Comparison of ENCODE assay signal across 9 mouse cellular contexts in the genomic region with DNA sequence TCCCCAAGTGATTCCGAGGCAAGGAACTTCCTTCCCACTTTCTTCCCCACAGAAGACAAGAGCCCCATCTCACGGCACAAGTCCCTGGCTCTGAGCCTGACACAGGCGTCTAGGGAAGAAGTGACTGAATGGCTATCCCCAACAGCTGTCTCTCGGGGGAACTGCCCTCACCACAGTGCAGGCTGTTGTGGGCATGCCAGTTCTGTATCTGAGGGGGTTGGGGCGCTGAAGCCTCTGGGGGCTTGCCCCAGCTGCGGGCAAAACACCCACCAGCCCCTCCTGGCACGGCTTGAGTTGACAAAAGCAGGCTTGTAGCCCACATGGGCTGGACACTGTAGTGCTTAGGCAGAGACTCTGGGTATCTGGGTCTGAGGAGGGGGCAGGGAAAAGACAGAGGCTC. TPM values are rescaled to one million over a fixed set of nuclear protein-coding genes. Genes with fewer than 3 reads are reported as not detected.
DNase-seq lines count a peak whose midpoint lies in the region; ATAC-seq lines count a peak whose summit lies in the region.
"Had no signal": no experiment of that assay in that cellular context is flagged by ENCODE, and none has a peak within 500 bp of the region (broad histone marks: within the 10 kb centered on the region; RNA-seq: fewer than 3 reads in every experiment).

No protein-coding gene starts in this region.

- no peak for ATAC-seq in limb, embryonic 12.5 days (ENCODE audit: insufficient number of reproducible peaks, insufficient read depth, low FRiP score, low TSS enrichment, low read depth)
- 0 out of 2 replicates have a peak, but pooled peaks have one; percentile 22 for ATAC-seq in forebrain, embryonic 13.5 days
- ATAC-seq in activated CD4-positive, CD25-positive, alpha-beta regulatory T cell, adult 4 months, result no peak

- peaks cover 49% of the 10 kb centered on the region for H3K4me1 ChIP-seq in limb, embryonic 12.5 days (replicated peaks)
- peaks cover 43% of the 10 kb centered on the region for H3K4me1 ChIP-seq in limb, embryonic 10.5 days
- peaks cover 69% of the 10 kb centered on the region for H3K4me1 ChIP-seq in forebrain, embryonic 13.5 days

- H3K4me3 ChIP-seq in limb, embryonic 12.5 days (replicated peaks), result no peak overlapping the region
- no peak overlapping the region for H3K4me3 ChIP-seq in limb, embryonic 10.5 days
- H3K4me3 ChIP-seq in forebrain, embryonic 13.5 days, result no peak overlapping the region

- H3K9me3 ChIP-seq in limb, embryonic 12.5 days, result no peaks in the 10 kb centered on the region
- no peaks in the 10 kb centered on the region for H3K9me3 ChIP-seq in limb, embryonic 10.5 days (replicated peaks)
- no peaks in the 10 kb centered on the region for H3K9me3 ChIP-seq in forebrain, embryonic 13.5 days (replicated peaks)

- peaks cover 45% of the 10 kb centered on the region for H3K36me3 ChIP-seq in limb, embryonic 12.5 days
- peaks cover 79% of the 10 kb centered on the region for H3K36me3 ChIP-seq in limb, embryonic 10.5 days
- peaks cover 17% of the 10 kb centered on the region for H3K36me3 ChIP-seq in forebrain, embryonic 13.5 days (ENCODE audit: poor library complexity, severe bottlenecking)

- no peaks in the 10 kb centered on the region for H3K27me3 ChIP-seq in limb, embryonic 12.5 days
- H3K27me3 ChIP-seq in limb, embryonic 10.5 days (ENCODE audit: low read depth, poor library complexity, severe bottlenecking), result no peaks in the 10 kb centered on the region
- no peaks in the 10 kb centered on the region for H3K27me3 ChIP-seq in forebrain, embryonic 13.5 days

- 73% methylated on average over 7 of the region's 7 CpGs for WGBS in limb, embryonic 12.5 days
- 77% methylated on average over 7 of the region's 7 CpGs for WGBS in limb, embryonic 10.5 days
- WGBS in forebrain, embryonic 13.5 days, result 54% methylated on average over 7 of the region's 7 CpGs

- H3K27ac ChIP-seq in limb, embryonic 12.5 days, result peak overlapping the region; percentile 36; the same call in 1 of the 2 replicates
- no peak overlapping the region for H3K27ac ChIP-seq in limb, embryonic 10.5 days
- H3K27ac ChIP-seq in forebrain, embryonic 13.5 days, result peak overlapping the region; percentile 70

- peak; percentile 22 to 48 for DNase-seq in adrenal gland, adult (ENCODE audit: inconsistent age in 2 of 2, low spot score in 1 of 2)
- no peak for DNase-seq in adrenal gland, adult 2 months
- no peak for DNase-seq in limb, embryonic 10.5 days (ENCODE audit: low spot score)
- DNase-seq in lung, postnatal 10 days, result peak; percentile 71
- DNase-seq in embryo, embryonic 10 days (ENCODE audit: low spot score), result no peak

- H3K4me2 ChIP-seq in limb, embryonic 12.5 days, result no peak overlapping the region
- no peak overlapping the region for H3K4me2 ChIP-seq in forebrain, embryonic 13.5 days

- H3K9ac ChIP-seq in limb, embryonic 12.5 days (replicated peaks), result no peak overlapping the region
- peak overlapping the region; percentile 9; the same call in 1 of the 2 replicates for H3K9ac ChIP-seq in forebrain, embryonic 13.5 days

RNA-seq across cellular contexts. Expression of a gene that starts 14.9 kb away (rescaled TPM):
- 10 to 100 TPM; 30.9 to 36.6 TPM for total RNA-seq in adrenal gland, adult 2 months (2021)
- polyA plus RNA-seq in adrenal gland, adult 2 months (2012; rRNA removed), result 31.1 and 33.1 TPM in 2 replicates
- polyA plus RNA-seq in limb, embryonic 12.5 days (2016; fragmentation: Nextera tagmentation; extraction: Ambion mirVana), result 5.0 and 5.6 TPM in 2 replicates
- 5.3 and 5.7 TPM in 2 replicates for polyA plus RNA-seq in limb, embryonic 10.5 days (2016; fragmentation: Nextera tagmentation; extraction: Ambion mirVana)
- 4.8 and 5.1 TPM in 2 replicates for polyA plus RNA-seq in forebrain, embryonic 13.5 days (2015; fragmentation: Nextera tagmentation; extraction: Ambion mirVana)
- under 1 TPM in 1 of 2 experiments, not detected in 1; 0.05 TPM for polyA plus RNA-seq in activated CD4-positive, CD25-positive, alpha-beta regulatory T cell, adult 4 months (2017; shearing (Covaris generic))

RNA-seq across cellular contexts. Expression of a gene that starts 22.7 kb away (rescaled TPM):
- total RNA-seq in adrenal gland, adult 2 months (2021), result not detected
- 0.19 TPM in 1 of 2 replicates, not detected in the other for polyA plus RNA-seq in adrenal gland, adult 2 months (2012; rRNA removed)
- polyA plus RNA-seq in limb, embryonic 12.5 days (2016; fragmentation: Nextera tagmentation; extraction: Ambion mirVana), result not detected in 2 replicates
- not detected in 2 replicates for polyA plus RNA-seq in limb, embryonic 10.5 days (2016; fragmentation: Nextera tagmentation; extraction: Ambion mirVana)
- not detected in 2 replicates for polyA plus RNA-seq in forebrain, embryonic 13.5 days (2015; fragmentation: Nextera tagmentation; extraction: Ambion mirVana)
- not detected for polyA plus RNA-seq in activated CD4-positive, CD25-positive, alpha-beta regulatory T cell, adult 4 months (2017; shearing (Covaris generic))
- polyA plus RNA-seq: neural tube, embryonic 11.5 days had no signal

RNA-seq across cellular contexts. Expression of a gene that starts 57.2 kb away (rescaled TPM):
- 1 to 10 TPM; 4.1 to 6.3 TPM for total RNA-seq in adrenal gland, adult 2 months (2021)
- 0.76 and 0.77 TPM in 2 replicates for polyA plus RNA-seq in adrenal gland, adult 2 months (2012; rRNA removed)
- 54.1 and 58.8 TPM in 2 replicates for polyA plus RNA-seq in limb, embryonic 12.5 days (2016; fragmentation: Nextera tagmentation; extraction: Ambion mirVana)
- polyA plus RNA-seq in limb, embryonic 10.5 days (2016; fragmentation: Nextera tagmentation; extraction: Ambion mirVana), result 51.3 and 61.5 TPM in 2 replicates
- polyA plus RNA-seq in forebrain, embryonic 13.5 days (2015; fragmentation: Nextera tagmentation; extraction: Ambion mirVana), result 38.8 TPM in 2 replicates
- 10 to 100 TPM; 16.0 to 17.1 TPM for polyA plus RNA-seq in activated CD4-positive, CD25-positive, alpha-beta regulatory T cell, adult 4 months (2017; shearing (Covaris generic))

Comparison
In these comparisons a context has a peak if more than half of its experiments do, and no peak if none do; other contexts are left out.
1. DNase-seq: peak in adrenal gland, adult (2 of 2) and lung, postnatal 10 days (single experiment); none in adrenal gland, adult 2 months (single experiment), limb, embryonic 10.5 days (single experiment) and embryo, embryonic 10 days (single experiment).